Mouse (Mus musculus) heart, embryonic 16.5 days (tissue): ENCODE data around the gene Shisa5. TPM values are rescaled to one million over a fixed set of nuclear protein-coding genes. Genes with fewer than 3 reads are reported as not detected.
A peak's percentile ranks its signal among the peaks of the same experiment; 100 is the strongest.

Experiments used
- ATAC-seq: fragments of 200-750 bp; cut with Nextera tagmentation; replicated peaks from 2 replicates; pipeline ENCODE4 v1.8.0; 2017; ENCODE audit warnings: moderate number of reproducible peaks; ENCODE audit not compliant: insufficient read depth, low FRiP score; ENCODE audit errors: extremely low read depth
- H3K27ac ChIP-seq: fragments of 300-500 bp; sonication (generic); 2 replicates; pipeline ENCODE4 v1.5.1; 2014; ENCODE audit warnings: mild to moderate bottlenecking, low read length, control low read depth, moderate library complexity
- H3K27me3 ChIP-seq: fragments of 300-500 bp; sonication (generic); 2 replicates; pipeline ENCODE4 v1.6.1; 2014; ENCODE audit warnings: low read length, mixed read lengths; ENCODE audit not compliant: control insufficient read depth, insufficient read depth
- H3K36me3 ChIP-seq: fragments of 300-500 bp; sonication (generic); 2 replicates; pipeline ENCODE4 v1.6.1; 2014; ENCODE audit not compliant: control insufficient read depth, insufficient read depth
- H3K4me1 ChIP-seq: fragments of 300-500 bp; sonication (generic); 2 replicates; pipeline ENCODE4 v1.6.1; 2014; ENCODE audit warnings: low read length, mixed read lengths; ENCODE audit not compliant: control insufficient read depth, insufficient read depth
- H3K4me2 ChIP-seq: fragments of 300-500 bp; sonication (generic); 2 replicates; pipeline ENCODE4 v1.6.1; 2014; ENCODE audit warnings: low read depth, mild to moderate bottlenecking, control low read depth, low read length
- H3K4me3 ChIP-seq: fragments of 300-500 bp; sonication (generic); 2 replicates; pipeline ENCODE4 v1.5.1; 2014; ENCODE audit warnings: mild to moderate bottlenecking, control low read depth, low read length
- H3K9ac ChIP-seq: fragments of 300-500 bp; sonication (generic); 2 replicates; pipeline ENCODE4 v1.6.1; 2014; ENCODE audit warnings: low read length, control low read depth
- H3K9me3 ChIP-seq: fragments of 300-500 bp; sonication (generic); replicated peaks from 2 replicates; pipeline ENCODE4 v1.6.1; 2016; ENCODE audit warnings: low read length; ENCODE audit not compliant: control insufficient read depth
- WGBS: fragments of 180-500 bp; shearing (Covaris S2); extraction: QIAGEN DNeasy Blood & Tissue Kit; methylation state at CpG from one replicate; pipeline ENCODE4 v1.1.7; 2014; 5-methylcytosine and 5-hydroxymethylcytosine counted together
- polyA plus RNA-seq: library from polyadenylated mRNA; unstranded; fragments of >200 nt; fragmentation: Nextera tagmentation; extraction: Ambion mirVana; gene quantifications from 2 replicates; pipeline ENCODE4 v1.2.1, GENCODE M21; 2015

Gene Shisa5
- polyA plus RNA-seq, 1 experiment from 2014 or later, result 84.5 TPM

DNA sequence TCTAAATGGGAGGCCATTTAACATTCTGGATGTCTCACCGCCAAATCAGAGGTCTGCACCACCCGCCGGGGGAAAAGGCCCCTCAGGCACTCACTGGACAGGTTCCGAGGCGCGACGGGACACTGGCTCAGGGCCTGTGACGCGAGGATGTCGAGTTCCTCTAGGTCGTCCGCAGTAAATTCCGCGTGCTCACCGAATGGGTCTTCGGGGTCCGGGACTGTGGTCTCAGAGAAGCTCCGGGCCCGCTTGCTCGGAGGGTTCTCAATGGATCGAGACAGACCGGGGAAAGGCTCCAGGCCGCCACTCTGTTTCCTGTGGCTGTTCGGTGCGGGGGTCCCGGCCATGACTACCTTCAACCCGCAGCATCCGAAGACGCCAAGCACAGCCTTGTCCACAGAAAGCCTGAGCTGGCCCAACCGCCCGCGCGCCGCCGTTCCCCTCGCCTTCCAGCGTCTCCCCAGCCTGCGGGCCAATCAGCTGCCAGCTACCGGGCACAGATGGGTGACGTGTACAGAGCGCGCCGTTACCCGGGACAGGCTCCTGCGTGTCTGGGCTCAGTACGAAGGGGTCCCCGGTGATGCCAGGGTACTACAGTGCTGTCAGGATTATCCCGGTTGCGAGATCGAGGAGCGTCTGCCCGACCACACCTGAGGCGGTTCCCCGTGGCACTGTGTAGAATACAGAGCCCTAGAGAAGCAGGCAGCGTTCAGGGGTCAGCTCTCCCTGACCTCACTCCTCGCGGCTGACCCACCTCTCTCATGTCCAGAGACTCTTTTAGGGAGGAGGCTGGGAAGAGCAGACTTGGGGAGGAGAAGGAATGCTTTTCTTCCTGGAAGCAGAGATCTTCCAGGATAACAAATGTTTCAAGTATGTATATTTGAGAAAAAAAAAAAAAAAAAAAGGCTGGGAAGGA, 35.6 kb downstream of the Shisa5 start, which contains the start of gene Atrip:
Gene Atrip, minus strand, starts transcription at position 464 of the 913 bp plus-strand sequence.
- under 1% methylated on average over 57 of the region's 57 CpGs for WGBS
- peaks cover 14% of the 10 kb centered on the region for H3K4me1 ChIP-seq
- peak within 1 kb of the TSS; percentile 96 for H3K9ac ChIP-seq
- H3K27ac ChIP-seq, result peak within 1 kb of the TSS; percentile 72
- peak within 1 kb of the TSS; percentile 99 for H3K4me2 ChIP-seq
- no peaks in the 10 kb centered on the region for H3K27me3 ChIP-seq
- no peaks in the 10 kb centered on the region for H3K9me3 ChIP-seq
- H3K36me3 ChIP-seq, result peaks cover 33% of the 10 kb centered on the region
- ATAC-seq, result peak; percentile 97
- peak within 1 kb of the TSS; percentile 93 for H3K4me3 ChIP-seq

DNA sequence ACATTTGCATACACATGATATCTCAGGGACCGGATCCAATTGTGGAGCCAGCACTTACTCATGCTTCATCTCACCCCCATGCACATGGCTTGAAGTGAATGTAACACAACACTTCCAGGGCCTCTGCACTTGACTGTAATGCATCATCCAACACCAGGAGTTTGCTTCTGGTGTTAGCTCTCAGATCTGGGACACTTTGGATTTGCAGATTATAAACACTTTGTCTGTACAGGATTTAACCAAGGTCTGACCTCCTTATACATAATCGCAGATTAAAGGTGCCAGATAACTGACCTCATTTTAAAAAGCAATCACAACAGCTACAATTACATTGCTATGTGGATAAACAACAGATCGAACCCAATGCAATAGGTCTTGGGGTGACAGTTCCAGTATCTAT, 42.2 kb downstream of the Shisa5 start:
- H3K36me3 ChIP-seq, result peaks cover 15% of the 10 kb centered on the region; the same call in 1 of the 2 replicates
- no peak overlapping the region for H3K27ac ChIP-seq
- no peak overlapping the region for H3K4me3 ChIP-seq
- no peak for ATAC-seq
- no peak overlapping the region for H3K9ac ChIP-seq
- no peak overlapping the region for H3K4me2 ChIP-seq
- 80% methylated on average over 3 of the region's 3 CpGs for WGBS
- no peaks in the 10 kb centered on the region for H3K9me3 ChIP-seq
- H3K4me1 ChIP-seq, result peaks cover 20% of the 10 kb centered on the region
- H3K27me3 ChIP-seq, result no peaks in the 10 kb centered on the region

DNA sequence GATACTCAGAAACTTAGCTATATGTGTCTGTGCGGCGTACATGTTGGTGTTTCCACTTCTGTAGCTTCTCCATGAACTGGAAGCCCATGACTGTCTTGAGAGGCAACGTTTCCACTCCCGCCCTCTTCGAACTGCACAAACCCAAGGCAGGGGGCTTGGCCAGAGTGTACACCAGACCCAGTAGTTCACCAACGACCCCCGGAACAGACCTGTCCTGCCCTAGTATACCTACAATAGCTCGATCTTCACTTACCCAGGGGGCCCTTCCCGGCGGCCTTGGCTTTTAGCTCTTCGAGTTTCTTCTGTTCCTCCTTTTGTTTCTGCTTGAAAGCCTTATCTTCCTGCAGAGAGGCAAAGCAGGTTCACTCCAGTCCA, 43.4 kb downstream of the Shisa5 start:
- Histone ChIP-seq H3K36me3 (peaks cover 15% of the 10 kb centered on the region; the same call in 1 of the 2 replicates), H3K27me3 (no peaks in the 10 kb centered on the region), H3K4me2 (peak overlapping the region; percentile 83), H3K27ac (peak overlapping the region; percentile 73), H3K4me1 (peaks cover 20% of the 10 kb centered on the region), H3K4me3 (peak overlapping the region; percentile 93), H3K9ac (peak overlapping the region; percentile 87), H3K9me3 (no peaks in the 10 kb centered on the region)
- 3% methylated on average over 11 of the region's 11 CpGs for WGBS
- ATAC-seq, result peak; percentile 28; the same call in 1 of the 2 replicates

DNA sequence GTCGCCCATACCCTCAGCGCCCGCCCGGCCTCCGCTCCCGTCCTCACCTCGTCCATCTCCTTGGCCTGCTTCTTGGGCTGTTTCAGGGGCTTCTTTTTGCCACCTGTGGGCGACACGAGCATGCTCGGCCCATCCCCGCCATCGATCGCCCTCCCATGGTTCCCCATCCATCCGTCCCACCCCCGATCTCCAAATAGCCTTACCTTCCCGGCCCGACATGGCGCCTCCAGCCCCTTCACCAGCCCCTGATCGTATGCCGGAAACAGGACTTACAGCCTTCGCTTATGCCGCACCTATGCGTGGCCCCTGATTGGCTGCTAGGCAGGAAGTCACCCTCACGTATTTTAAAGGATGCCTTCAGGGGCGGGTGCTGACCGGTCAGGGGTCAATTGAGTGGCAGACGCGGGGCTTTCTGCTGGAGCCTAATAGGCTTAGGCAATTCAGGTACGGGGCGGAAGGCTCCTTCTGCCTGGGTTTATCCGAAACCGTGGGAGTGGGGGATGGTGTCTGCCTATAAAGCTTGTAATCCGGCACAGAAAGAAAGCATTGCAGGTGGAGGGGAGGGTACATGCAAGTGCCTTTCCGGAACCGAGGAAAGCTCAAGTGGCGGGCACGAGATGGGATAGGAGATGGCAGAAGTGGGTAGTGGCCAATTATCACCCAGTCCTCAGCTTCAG, 43.9 kb downstream of the Shisa5 start, which contains the start of the genes Ccdc51 and Tma7:
Gene Ccdc51, plus strand, starts transcription at position 370 of the 677 bp plus-strand sequence.
Gene Tma7, minus strand, starts transcription at position 464 of the 677 bp plus-strand sequence.
- H3K9ac ChIP-seq, result peak within 1 kb of the TSS; percentile 87
- H3K36me3 ChIP-seq, result peaks cover 15% of the 10 kb centered on the region; the same call in 1 of the 2 replicates
- peak; percentile 97 for ATAC-seq
- H3K27me3 ChIP-seq, result no peaks in the 10 kb centered on the region
- peak within 1 kb of the TSS; percentile 93 for H3K4me3 ChIP-seq
- H3K4me2 ChIP-seq, result peak within 1 kb of the TSS; percentile 83
- peaks cover 20% of the 10 kb centered on the region for H3K4me1 ChIP-seq
- WGBS, result under 1% methylated on average over 37 of the region's 37 CpGs
- H3K27ac ChIP-seq, result peak within 1 kb of the TSS; percentile 73
- H3K9me3 ChIP-seq, result no peaks in the 10 kb centered on the region

DNA sequence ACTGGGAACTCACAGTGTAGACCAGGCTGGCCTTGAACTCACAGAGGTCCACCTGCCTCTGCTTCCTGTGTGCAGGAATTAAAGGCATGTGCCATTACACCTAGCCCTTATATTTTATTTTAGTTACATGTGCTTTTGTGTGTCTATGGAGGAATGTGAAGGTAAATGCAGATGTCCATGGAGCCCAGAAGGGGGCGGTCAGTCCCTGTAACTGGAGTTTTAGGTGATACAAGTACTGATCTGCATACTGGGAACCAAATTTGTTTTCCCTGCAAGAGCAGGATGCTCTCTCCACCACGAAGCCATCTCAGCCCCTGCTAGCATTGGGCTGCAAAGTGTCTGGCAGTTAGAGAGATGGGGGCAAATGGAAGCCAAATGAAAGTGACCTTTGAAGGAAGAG, 46.6 kb downstream of the Shisa5 start:
- Histone ChIP-seq H3K4me2 (no peak overlapping the region), H3K4me3 (no peak overlapping the region)

DNA sequence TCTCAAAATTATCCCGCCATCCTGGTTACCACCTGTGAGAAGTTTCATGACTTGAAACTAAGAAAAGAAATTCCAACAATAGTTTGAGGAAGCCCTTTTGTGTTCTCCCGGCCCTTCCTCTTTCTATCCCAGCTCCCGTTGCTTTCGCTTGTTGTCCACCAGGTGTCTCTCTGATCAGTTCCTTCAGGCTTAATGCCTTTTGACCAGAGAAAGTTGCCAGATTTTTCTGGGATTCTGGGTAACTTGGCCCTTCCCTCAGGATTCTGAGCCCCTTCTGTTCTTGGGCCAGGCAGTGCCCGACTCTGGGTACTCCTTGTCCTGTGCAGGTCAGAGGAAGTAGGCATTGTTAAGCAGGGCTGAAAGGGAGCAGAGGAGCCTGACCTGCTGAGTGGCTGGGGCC, 49.6 kb downstream of the Shisa5 start:
- Histone ChIP-seq H3K9ac (peak overlapping the region; percentile 14; the same call in 1 of the 2 replicates), H3K36me3 (no peaks in the 10 kb centered on the region), H3K4me2 (no peak overlapping the region), H3K4me3 (no peak overlapping the region), H3K9me3 (no peaks in the 10 kb centered on the region), H3K27me3 (no peaks in the 10 kb centered on the region), H3K27ac (no peak overlapping the region), H3K4me1 (peaks cover 6% of the 10 kb centered on the region)
- no peak for ATAC-seq
- WGBS, result 14% methylated on average over 5 of the region's 5 CpGs

More for the DNA sequence above, 46.6 kb downstream of the Shisa5 start:
- peaks cover 3% of the 10 kb centered on the region; the same call in 1 of the 2 replicates for H3K36me3 ChIP-seq
- no peak for ATAC-seq
- no peak overlapping the region for H3K27ac ChIP-seq
- peaks cover 20% of the 10 kb centered on the region for H3K4me1 ChIP-seq
- H3K27me3 ChIP-seq, result no peaks in the 10 kb centered on the region
- H3K9me3 ChIP-seq, result no peaks in the 10 kb centered on the region
- 21% methylated on average over 2 of the region's 2 CpGs for WGBS
- no peak overlapping the region for H3K9ac ChIP-seq

DNA sequence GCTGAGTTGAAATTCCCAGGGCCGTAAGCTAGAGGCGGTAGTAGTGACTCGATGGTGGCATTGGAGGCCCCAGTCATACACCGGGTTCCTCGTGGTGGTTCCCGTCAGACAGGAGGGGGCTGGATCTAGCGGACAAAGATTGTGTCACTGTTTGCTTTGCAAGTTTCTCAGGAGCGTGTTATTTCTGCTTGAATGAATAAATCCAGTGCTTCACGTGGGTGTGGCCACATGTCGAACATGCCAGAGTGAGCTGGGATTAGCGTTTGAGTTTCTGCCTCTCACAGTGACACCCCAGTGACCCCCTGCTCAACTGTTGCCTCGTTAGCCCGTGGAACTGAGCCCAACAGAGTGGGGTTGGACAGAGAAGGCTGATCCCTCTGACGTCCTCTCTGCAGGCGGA, 52.1 kb downstream of the Shisa5 start:
- H3K4me2 ChIP-seq, result no peak overlapping the region
- 74% methylated on average over 15 of the region's 15 CpGs for WGBS
- no peaks in the 10 kb centered on the region for H3K9me3 ChIP-seq
- H3K4me1 ChIP-seq, result peaks cover 18% of the 10 kb centered on the region
- no peak overlapping the region for H3K9ac ChIP-seq
- no peak overlapping the region for H3K27ac ChIP-seq
- H3K4me3 ChIP-seq, result no peak overlapping the region
- no peak for ATAC-seq
- H3K27me3 ChIP-seq, result no peaks in the 10 kb centered on the region
- no peaks in the 10 kb centered on the region for H3K36me3 ChIP-seq

DNA sequence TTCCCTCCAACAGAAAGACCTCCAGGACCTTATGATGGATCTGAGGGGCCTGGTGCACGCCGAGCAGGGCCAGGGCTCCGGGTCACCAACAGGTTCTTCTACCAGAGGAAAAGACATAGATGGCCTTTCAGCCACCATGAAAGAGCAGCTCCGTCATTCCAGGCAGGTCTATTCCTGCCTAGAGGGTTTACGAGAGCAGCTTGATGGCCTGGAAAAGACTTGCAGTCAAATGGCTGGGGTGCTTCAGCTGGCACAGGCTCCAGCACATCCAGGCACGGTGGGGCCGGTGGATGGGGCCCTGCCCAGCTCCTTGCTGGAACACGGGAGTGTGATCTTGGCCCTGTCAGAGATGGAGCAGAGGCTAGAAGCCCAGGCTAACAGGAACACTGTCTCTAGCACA, 53.4 kb downstream of the Shisa5 start:
- Histone ChIP-seq H3K4me3 (no peak overlapping the region), H3K4me2 (no peak overlapping the region), H3K27me3 (no peaks in the 10 kb centered on the region), H3K36me3 (no peaks in the 10 kb centered on the region), H3K9ac (no peak overlapping the region), H3K9me3 (no peaks in the 10 kb centered on the region), H3K4me1 (peaks cover 24% of the 10 kb centered on the region), H3K27ac (no peak overlapping the region)
- WGBS, result 86% methylated on average over 8 of the region's 8 CpGs
- ATAC-seq, result no peak
